Mouse (Mus musculus) embryonic facial prominence, embryonic 11.5 days (tissue): ENCODE measurements around the gene Tbc1d4. TPM values are rescaled to one million over a fixed set of nuclear protein-coding genes. Genes with fewer than 3 reads are reported as not detected.
"Not testable (repeated sequence)": the region's sequence is repeated elsewhere in the genome, so short reads cannot be mapped to it uniquely, and the experiment has no call there.

Source experiments
- ATAC-seq: fragments of 200-750 bp; cut with Nextera tagmentation; replicated peaks from 2 replicates; pipeline ENCODE4 v1.8.0; 2017; ENCODE audit warnings: low read depth; ENCODE audit not compliant: insufficient number of reproducible peaks, low FRiP score, low TSS enrichment
- DNase-seq: peaks from one replicate; pipeline ENCODE4 v3.0.0-alpha.2; 2015; ENCODE audit warnings: low spot score
- H3K27ac ChIP-seq: fragments of 300-500 bp; sonication (generic); replicated peaks from 2 replicates; pipeline ENCODE4 v1.5.1; 2014; ENCODE audit warnings: mild to moderate bottlenecking, low read depth, low read length, control low read depth
- H3K27me3 ChIP-seq: fragments of 300-500 bp; sonication (generic); 2 replicates; pipeline ENCODE4 v1.6.1; 2014; ENCODE audit warnings: mild to moderate bottlenecking, low read length, moderate library complexity, mixed read lengths; ENCODE audit not compliant: control insufficient read depth, insufficient read depth
- H3K36me3 ChIP-seq: fragments of 300-500 bp; sonication (generic); replicated peaks from 2 replicates; pipeline ENCODE4 v1.6.1; 2014; ENCODE audit warnings: low read depth, mild to moderate bottlenecking, low read length, moderate library complexity, mixed read lengths; ENCODE audit not compliant: control insufficient read depth, insufficient read depth
- H3K4me1 ChIP-seq: fragments of 300-500 bp; sonication (generic); 2 replicates; pipeline ENCODE4 v1.6.1; 2014; ENCODE audit warnings: low read length, mixed read lengths; ENCODE audit not compliant: control insufficient read depth, insufficient read depth
- H3K4me2 ChIP-seq: fragments of 300-500 bp; sonication (generic); 2 replicates; pipeline ENCODE4 v1.6.1; 2014; ENCODE audit warnings: low read depth, mild to moderate bottlenecking, control low read depth, low read length, moderate library complexity
- H3K4me3 ChIP-seq: fragments of 300-500 bp; sonication (generic); 2 replicates; pipeline ENCODE4 v1.5.1; 2014; ENCODE audit warnings: low read depth, low read length, control low read depth
- H3K9ac ChIP-seq: fragments of 300-500 bp; sonication (generic); replicated peaks from 2 replicates; pipeline ENCODE4 v1.6.1; 2014; ENCODE audit warnings: mild to moderate bottlenecking, control low read depth, low read length
- H3K9me3 ChIP-seq: fragments of 300-500 bp; sonication (generic); replicated peaks from 2 replicates; pipeline ENCODE4 v1.6.1; 2016; ENCODE audit warnings: mild to moderate bottlenecking, low read length, inconsistent platforms, mixed read lengths; ENCODE audit not compliant: control insufficient read depth
- WGBS: fragments of 180-500 bp; shearing (Covaris S2); extraction: QIAGEN DNeasy Blood & Tissue Kit; methylation state at CpG from one replicate; pipeline ENCODE4 v1.1.7; 2014; 5-methylcytosine and 5-hydroxymethylcytosine counted together
- polyA plus RNA-seq: library from polyadenylated mRNA; unstranded; fragments of >200 nt; fragmentation: Nextera tagmentation; extraction: Ambion mirVana; gene quantifications from 2 replicates; pipeline ENCODE4 v1.2.1, GENCODE M21; 2014

The Tbc1d4 gene
- polyA plus RNA-seq, 1 experiment from 2014 or later = 5.8 TPM

GRCm38 (mm10) chr14:101593340-101593739 is 15.7 kb downstream of the Tbc1d4 start:
- Histone ChIP-seq H3K4me3 (no peak overlapping the region), H3K4me2 (no peak overlapping the region), H3K9ac (no peak overlapping the region), H3K4me1 (no peaks in the 10 kb centered on the region), H3K27me3 (no peaks in the 10 kb centered on the region), H3K27ac (no peak overlapping the region), H3K9me3 (no peaks in the 10 kb centered on the region), H3K36me3 (no peaks in the 10 kb centered on the region)
- ATAC-seq = no peak
- no peak for DNase-seq
- 85% methylated on average over 7 of the region's 7 CpGs for whole genome bisulfite sequencing

- no peak for DNase-seq
- Histone ChIP-seq H3K27me3 (no peaks in the 10 kb centered on the region), H3K9me3 (no peaks in the 10 kb centered on the region), H3K36me3 (no peaks in the 10 kb centered on the region), H3K27ac (no peak overlapping the region), H3K4me2 (no peak overlapping the region), H3K9ac (no peak overlapping the region), H3K4me1 (no peaks in the 10 kb centered on the region), H3K4me3 (no peak overlapping the region)
- WGBS = 69% methylated on average over 5 of the region's 5 CpGs
- no peak for ATAC-seq
Measured at GRCm38 (mm10) chr14:101591101-101591500, 17.9 kb downstream of the Tbc1d4 start.

DNA sequence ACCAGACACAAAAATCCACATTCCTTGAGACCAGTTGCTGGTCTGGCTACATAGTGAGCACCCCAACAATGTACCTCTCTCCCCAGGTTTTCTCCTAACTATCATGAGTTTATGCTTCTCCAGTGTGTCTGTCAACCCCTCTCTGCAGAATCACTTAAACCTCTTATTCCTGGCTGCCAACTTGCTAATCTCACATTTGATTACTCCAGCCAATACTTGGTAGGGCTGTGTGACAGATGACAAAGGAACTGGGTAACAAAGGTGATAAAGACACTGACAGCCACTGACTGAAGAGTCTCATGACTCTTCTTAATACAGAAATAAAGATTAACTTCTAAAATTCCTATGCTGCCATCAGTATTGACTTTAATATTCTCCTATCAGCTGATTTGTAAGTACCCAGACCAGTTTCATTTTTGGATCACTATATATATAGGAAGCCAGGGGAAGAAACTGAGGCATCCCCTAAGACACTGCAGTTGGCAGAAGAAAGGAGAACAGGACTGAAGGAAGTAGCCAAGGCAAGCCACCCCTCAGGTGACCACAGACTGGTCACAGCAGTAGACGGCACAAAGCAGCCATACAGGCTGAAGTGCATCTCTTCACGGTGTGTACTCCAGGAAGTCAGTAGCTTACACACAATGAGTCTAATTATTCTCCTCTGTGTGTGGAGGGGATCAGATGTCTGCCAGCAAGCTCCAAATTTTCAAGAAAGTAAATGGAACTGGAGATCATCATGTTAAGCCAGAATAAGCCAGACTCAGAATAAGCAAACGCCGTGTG is 20.6 kb downstream of the Tbc1d4 start:
- not testable (repeated sequence) for H3K9me3 ChIP-seq, H3K9ac ChIP-seq, H3K4me2 ChIP-seq, H3K4me3 ChIP-seq, H3K27me3 ChIP-seq, DNase-seq, H3K4me1 ChIP-seq, H3K36me3 ChIP-seq, H3K27ac ChIP-seq
- 71% methylated on average over 2 of the region's 4 CpGs for WGBS
- ATAC-seq = peak; percentile 73; the same call in 1 of the 2 replicates

DNA sequence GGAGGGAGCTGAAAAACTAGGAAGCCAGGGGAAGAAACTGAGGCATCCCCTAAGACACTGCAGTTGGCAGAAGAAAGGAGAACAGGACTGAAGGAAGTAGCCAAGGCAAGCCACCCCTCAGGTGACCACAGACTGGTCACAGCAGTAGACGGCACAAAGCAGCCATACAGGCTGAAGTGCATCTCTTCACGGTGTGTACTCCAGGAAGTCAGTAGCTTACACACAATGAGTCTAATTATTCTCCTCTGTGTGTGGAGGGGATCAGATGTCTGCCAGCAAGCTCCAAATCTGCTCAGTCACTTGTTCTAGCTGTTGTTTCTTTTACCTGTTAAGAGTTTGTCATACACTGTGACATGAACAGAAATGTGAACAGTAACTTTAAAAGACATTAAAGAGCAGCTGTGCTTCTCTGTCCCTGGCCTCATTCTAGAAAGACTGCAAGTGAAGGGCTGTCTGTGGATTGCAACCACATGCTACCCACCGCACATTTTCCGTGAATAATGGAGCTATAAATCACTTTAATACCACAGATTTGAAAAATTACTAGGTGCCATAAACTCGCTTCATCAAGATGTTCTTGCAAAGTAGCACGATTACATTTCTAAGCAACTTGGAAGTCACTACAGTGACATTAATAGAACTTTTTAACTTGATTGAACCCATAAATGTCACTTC is 21.5 kb downstream of the Tbc1d4 start:
- H3K36me3 ChIP-seq, DNase-seq, H3K4me2 ChIP-seq, H3K9me3 ChIP-seq, H3K4me3 ChIP-seq, H3K9ac ChIP-seq, H3K27me3 ChIP-seq, H3K27ac ChIP-seq, H3K4me1 ChIP-seq: not testable (repeated sequence)
- WGBS = 59% methylated on average over 4 of the region's 6 CpGs
- ATAC-seq = 0 out of 2 replicates have a peak, but pooled peaks have one; percentile 23

DNA sequence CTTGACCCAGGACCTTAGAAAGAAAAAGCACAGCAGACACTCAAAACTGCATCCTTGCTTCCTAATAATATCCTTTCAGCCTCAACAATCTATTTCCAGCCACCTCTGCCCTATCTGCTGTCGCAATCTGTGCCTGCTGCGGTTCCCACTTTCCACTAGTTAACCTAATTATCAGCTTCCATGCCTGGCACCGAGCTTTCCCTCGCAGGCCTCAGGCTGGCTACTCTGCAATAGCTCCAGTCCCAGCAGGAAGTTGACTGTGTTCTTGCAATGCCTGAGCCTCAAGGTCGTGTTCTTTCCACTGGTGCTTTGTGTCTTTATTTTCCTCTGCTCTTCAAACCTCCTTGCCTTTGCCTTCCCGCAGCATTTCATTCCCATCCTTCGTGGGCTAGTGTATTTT is 22.9 kb downstream of the Tbc1d4 start:
- Histone ChIP-seq H3K4me2 (no peak overlapping the region), H3K4me1 (no peaks in the 10 kb centered on the region), H3K27me3 (no peaks in the 10 kb centered on the region), H3K27ac (no peak overlapping the region), H3K9me3 (no peaks in the 10 kb centered on the region), H3K9ac (no peak overlapping the region), H3K4me3 (no peak overlapping the region), H3K36me3 (no peaks in the 10 kb centered on the region)
- DNase-seq (no peak), ATAC-seq (no peak)
- WGBS = 66% methylated on average over 7 of the region's 7 CpGs

DNA sequence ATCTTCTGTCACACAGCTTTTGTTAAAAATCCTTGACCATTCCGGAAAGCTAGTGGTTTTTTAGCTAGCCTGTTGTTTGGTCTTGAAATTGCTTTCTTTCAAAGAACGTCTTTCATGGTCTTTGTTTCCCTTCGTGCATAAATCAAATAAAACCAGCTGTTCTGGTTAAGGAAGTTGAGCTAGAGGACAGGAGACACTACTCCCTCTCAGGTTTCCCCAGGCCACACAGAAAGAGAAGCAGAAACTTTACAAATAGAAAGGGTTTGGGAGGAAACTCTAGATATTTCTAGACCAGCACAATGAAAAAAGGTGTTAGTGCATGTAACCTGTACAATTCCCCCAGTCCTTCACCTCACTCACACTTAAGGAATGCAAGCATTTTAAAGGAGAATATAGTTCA is 33.3 kb downstream of the Tbc1d4 start:
- H3K27me3 ChIP-seq = no peaks in the 10 kb centered on the region
- 11% methylated on average over 3 of the region's 3 CpGs for WGBS
- no peak overlapping the region for H3K9ac ChIP-seq
- ATAC-seq = no peak
- H3K27ac ChIP-seq = no peak overlapping the region
- H3K9me3 ChIP-seq = no peaks in the 10 kb centered on the region
- no peaks in the 10 kb centered on the region for H3K36me3 ChIP-seq
- DNase-seq = peak; percentile 54
- no peak overlapping the region for H3K4me2 ChIP-seq
- no peaks in the 10 kb centered on the region for H3K4me1 ChIP-seq
- no peak overlapping the region for H3K4me3 ChIP-seq

DNA sequence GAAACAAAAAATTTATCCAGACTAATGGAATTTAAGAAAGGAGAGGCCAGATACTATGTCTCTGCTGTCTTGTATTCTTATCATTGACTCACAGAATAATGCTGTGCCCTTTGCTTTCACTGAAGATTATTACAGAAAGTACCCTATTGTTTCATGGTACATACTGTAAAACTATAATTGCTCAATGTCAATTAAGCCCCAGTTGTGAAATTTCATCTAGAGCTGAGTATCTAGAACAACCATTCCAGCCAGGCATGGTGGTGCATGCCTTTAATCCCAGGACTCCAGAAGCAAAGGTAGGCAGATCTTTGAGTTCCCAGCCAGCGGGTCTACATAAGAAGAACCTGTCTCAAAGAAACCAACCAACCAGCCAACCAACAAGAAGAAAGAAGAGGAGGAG is 34.5 kb downstream of the Tbc1d4 start:
- no peak overlapping the region for H3K27ac ChIP-seq
- WGBS = 94% methylated on average over 1 of the region's 1 CpGs
- no peaks in the 10 kb centered on the region for H3K27me3 ChIP-seq
- H3K36me3 ChIP-seq = no peaks in the 10 kb centered on the region
- no peak overlapping the region for H3K4me3 ChIP-seq
- DNase-seq (no peak), ATAC-seq (no peak)
- no peak overlapping the region for H3K9ac ChIP-seq
- no peaks in the 10 kb centered on the region for H3K9me3 ChIP-seq
- H3K4me1 ChIP-seq = no peaks in the 10 kb centered on the region
- H3K4me2 ChIP-seq = no peak overlapping the region

DNA sequence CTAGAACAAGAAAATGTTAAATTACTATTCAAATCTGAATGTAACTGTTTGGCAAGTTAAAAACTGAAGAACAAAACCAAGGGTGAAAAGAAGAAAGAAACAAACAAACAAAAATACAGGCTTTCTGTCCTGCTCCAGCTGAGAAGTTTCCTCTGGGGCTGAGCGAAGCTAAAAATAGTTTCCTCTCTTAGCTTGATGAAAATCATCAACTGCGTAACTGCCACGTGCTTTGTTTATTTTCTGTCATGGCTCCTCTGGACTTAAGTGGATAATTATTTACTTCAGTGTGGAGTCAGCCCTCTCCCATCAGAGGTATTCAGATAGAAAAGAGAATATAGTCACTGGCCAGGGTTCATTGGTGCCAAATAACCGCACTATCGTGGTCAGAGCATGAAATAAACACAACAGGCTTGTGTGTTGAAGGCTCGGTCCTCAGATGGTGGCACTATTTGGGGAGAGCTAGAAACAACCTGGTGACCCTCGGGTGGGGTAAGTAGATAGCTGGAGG is 35.8 kb downstream of the Tbc1d4 start:
- Histone ChIP-seq H3K4me3 (no peak overlapping the region), H3K27me3 (no peaks in the 10 kb centered on the region), H3K9me3 (no peaks in the 10 kb centered on the region), H3K4me2 (no peak overlapping the region), H3K4me1 (no peaks in the 10 kb centered on the region), H3K36me3 (no peaks in the 10 kb centered on the region), H3K9ac (no peak overlapping the region), H3K27ac (no peak overlapping the region)
- WGBS = 64% methylated on average over 7 of the region's 7 CpGs
- ATAC-seq (no peak), DNase-seq (no peak)
